Mouse (Mus musculus): ENCODE results near the gene Nell1. TPM values are rescaled to one million over a fixed set of nuclear protein-coding genes. Genes with fewer than 3 reads are reported as not detected.

Nell1 gene
- total and polyA plus RNA-seq, 2 experiments: not detected

DNA sequence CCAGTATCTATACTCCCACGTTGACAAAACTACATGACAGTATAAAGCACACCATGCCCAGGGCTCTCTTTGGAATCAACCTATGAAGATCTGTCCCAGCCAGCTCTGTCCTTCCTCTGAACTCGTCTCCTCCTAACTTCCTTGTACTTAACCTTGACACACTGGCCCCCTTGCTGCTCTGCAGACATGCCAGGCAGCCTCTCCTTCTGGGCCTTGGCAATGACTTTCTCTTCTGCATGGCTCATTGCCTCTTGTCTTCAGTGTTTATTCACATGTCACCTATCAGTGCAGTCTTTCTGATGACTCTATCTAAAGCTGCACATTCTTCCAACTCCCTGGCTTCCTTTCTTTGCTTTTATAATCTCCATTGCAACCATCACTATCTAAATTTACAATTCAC is 376.9 kb downstream of the Nell1 start:
- no peak overlapping the region for H3K9ac ChIP-seq (ENCODE audit: low read depth, low read length)
- no peaks in the 10 kb centered on the region for H3K36me3 ChIP-seq (ENCODE audit: control insufficient read depth, insufficient read depth, low read length)
- no peaks in the 10 kb centered on the region for H3K4me1 ChIP-seq (ENCODE audit: control insufficient read depth, insufficient read depth, low read length)
- WGBS: 44% methylated on average over 2 of the region's 2 CpGs
- no peaks in the 10 kb centered on the region for H3K27me3 ChIP-seq (ENCODE audit: control insufficient read depth, insufficient read depth, low read length)
- no peaks in the 10 kb centered on the region for H3K79me2 ChIP-seq (ENCODE audit: control insufficient read depth, insufficient read depth, low read length)
- no peak overlapping the region for H3K27ac ChIP-seq (replicated peaks; ENCODE audit: insufficient read depth, low read depth, low read length)
- no peak for TF ChIP-seq CTCF (IDR thresholded peaks at IDR 0.05; ENCODE audit: low read depth, low read length)
- no peak for TF ChIP-seq POLR2A (IDR thresholded peaks at IDR 0.05; ENCODE audit: extremely low read depth, insufficient read depth, low read length)
- no peak for DNase-seq (ENCODE audit: extremely low read depth, low read depth, low spot score)
- no peak overlapping the region for H3K4me3 ChIP-seq (ENCODE audit: insufficient read depth, low read depth, low read length)

DNA sequence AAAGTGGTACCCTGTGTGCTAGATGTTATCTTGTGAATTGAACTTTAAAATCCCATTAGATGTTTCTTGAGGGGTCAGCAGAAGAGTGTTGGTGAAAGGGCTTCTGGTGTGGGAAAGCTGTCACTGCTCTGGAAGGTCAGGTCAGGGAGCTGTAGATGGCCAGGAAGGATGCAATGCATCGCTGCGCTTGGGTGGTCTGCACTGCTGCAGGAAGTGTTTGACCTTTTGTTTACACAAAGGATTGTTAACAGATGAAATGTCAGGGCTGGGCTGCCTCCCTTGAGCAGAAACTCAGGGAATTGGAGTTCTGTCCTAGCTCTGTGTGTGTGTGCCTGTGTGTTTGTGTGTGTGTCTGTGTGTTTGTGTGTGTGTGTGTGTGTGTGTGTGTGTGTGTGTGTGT is 382.5 kb downstream of the Nell1 start:
- no peaks in the 10 kb centered on the region for H3K36me3 ChIP-seq (ENCODE audit: control insufficient read depth, insufficient read depth, low read length)
- no peak overlapping the region for H3K4me3 ChIP-seq (ENCODE audit: insufficient read depth, low read depth, low read length)
- no peaks in the 10 kb centered on the region for H3K4me1 ChIP-seq (ENCODE audit: control insufficient read depth, insufficient read depth, low read length)
- no peaks in the 10 kb centered on the region for H3K27me3 ChIP-seq (ENCODE audit: control insufficient read depth, insufficient read depth, low read length)
- DNase-seq (ENCODE audit: extremely low read depth, low read depth, low spot score): no peak
- WGBS: 3% methylated on average over 2 of the region's 2 CpGs
- no peak overlapping the region for H3K9ac ChIP-seq (ENCODE audit: low read depth, low read length)
- TF ChIP-seq POLR2A (IDR thresholded peaks at IDR 0.05; ENCODE audit: extremely low read depth, insufficient read depth, low read length) (no peak), CTCF (IDR thresholded peaks at IDR 0.05; ENCODE audit: low read depth, low read length) (no peak)
- H3K27ac ChIP-seq (replicated peaks; ENCODE audit: insufficient read depth, low read depth, low read length): no peak overlapping the region
- no peaks in the 10 kb centered on the region for H3K79me2 ChIP-seq (ENCODE audit: control insufficient read depth, insufficient read depth, low read length)

DNA sequence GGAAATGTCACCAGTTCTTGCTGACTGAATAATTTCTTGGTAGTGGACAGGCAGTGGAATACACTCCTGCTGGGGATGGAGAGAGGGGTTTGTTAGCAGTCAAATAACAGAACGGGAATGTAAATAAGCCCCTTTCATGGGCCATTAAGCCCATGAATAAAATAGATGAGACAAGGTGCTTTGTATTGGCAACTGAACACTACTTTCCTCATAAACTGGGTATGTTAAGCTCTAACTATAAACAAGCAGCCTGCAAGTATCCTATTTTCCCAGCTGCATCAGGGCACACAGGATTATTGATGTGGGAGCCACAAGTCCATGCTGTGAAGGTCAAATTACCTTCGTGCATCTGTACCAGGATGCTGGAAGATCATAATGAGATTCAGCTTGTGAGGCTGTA is 387.4 kb downstream of the Nell1 start:
- 53% methylated on average over 2 of the region's 2 CpGs for WGBS

DNA sequence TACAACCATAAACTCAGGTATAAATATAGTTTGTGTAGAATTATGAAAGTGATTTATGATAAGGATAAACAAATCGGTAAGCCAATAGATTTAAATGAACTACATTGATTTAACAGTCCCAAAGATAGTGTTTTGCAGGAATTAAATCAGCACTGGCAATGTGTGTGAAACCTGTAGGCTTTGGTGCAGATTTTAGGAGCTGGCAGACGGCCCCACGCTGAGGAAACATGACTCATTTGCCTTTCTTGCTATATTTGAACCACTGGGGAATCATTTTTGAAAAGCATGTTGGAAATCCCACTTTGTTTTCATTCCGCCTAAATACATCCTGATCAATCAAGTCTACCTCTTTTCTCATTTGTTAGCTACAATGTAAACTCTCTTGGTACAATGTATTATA is 400.2 kb downstream of the Nell1 start:
- WGBS: 75% methylated on average over 4 of the region's 4 CpGs
- DNase-seq (ENCODE audit: extremely low read depth, low read depth, low spot score): no peak
- H3K27me3 ChIP-seq (ENCODE audit: control insufficient read depth, insufficient read depth, low read length): no peaks in the 10 kb centered on the region
- no peak overlapping the region for H3K4me3 ChIP-seq (ENCODE audit: insufficient read depth, low read depth, low read length)
- no peaks in the 10 kb centered on the region for H3K4me1 ChIP-seq (ENCODE audit: control insufficient read depth, insufficient read depth, low read length)
- H3K27ac ChIP-seq (replicated peaks; ENCODE audit: insufficient read depth, low read depth, low read length): no peak overlapping the region
- H3K9ac ChIP-seq (ENCODE audit: low read depth, low read length): no peak overlapping the region
- TF ChIP-seq POLR2A (IDR thresholded peaks at IDR 0.05; ENCODE audit: extremely low read depth, insufficient read depth, low read length) (no peak), CTCF (IDR thresholded peaks at IDR 0.05; ENCODE audit: low read depth, low read length) (no peak)
- no peaks in the 10 kb centered on the region for H3K36me3 ChIP-seq (ENCODE audit: control insufficient read depth, insufficient read depth, low read length)
- no peaks in the 10 kb centered on the region for H3K79me2 ChIP-seq (ENCODE audit: control insufficient read depth, insufficient read depth, low read length)

More for the DNA sequence above, 387.4 kb downstream of the Nell1 start:
- no peaks in the 10 kb centered on the region for H3K36me3 ChIP-seq (ENCODE audit: control insufficient read depth, insufficient read depth, low read length)
- DNase-seq (ENCODE audit: extremely low read depth, low read depth, low spot score): no peak
- no peaks in the 10 kb centered on the region for H3K79me2 ChIP-seq (ENCODE audit: control insufficient read depth, insufficient read depth, low read length)
- H3K27me3 ChIP-seq (ENCODE audit: control insufficient read depth, insufficient read depth, low read length): no peaks in the 10 kb centered on the region
- H3K9ac ChIP-seq (ENCODE audit: low read depth, low read length): no peak overlapping the region
- H3K27ac ChIP-seq (replicated peaks; ENCODE audit: insufficient read depth, low read depth, low read length): no peak overlapping the region
- H3K4me3 ChIP-seq (ENCODE audit: insufficient read depth, low read depth, low read length): no peak overlapping the region
- TF ChIP-seq CTCF (IDR thresholded peaks at IDR 0.05; ENCODE audit: low read depth, low read length) (no peak), POLR2A (IDR thresholded peaks at IDR 0.05; ENCODE audit: extremely low read depth, insufficient read depth, low read length) (no peak)
- H3K4me1 ChIP-seq (ENCODE audit: control insufficient read depth, insufficient read depth, low read length): no peaks in the 10 kb centered on the region

DNA sequence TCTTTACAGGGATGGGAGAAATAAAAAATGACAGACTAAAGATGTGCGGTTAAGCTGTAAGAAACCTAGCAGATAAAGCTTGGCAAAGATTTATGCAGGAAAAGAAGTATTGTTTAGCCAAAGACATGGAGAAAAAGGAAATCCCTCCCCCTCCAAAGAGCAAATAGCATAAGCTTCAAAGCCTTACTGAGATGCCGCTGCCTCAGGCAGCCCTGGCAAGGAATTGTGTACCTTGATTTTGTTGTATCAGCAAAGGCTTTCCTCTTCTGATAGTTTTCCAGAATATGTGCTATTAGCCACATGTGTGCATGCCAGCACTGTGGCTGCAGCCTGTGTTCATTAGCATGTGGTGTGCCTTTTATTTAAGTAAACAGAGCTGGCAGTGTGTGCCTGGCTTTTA is 435.8 kb downstream of the Nell1 start:
- Histone ChIP-seq H3K36me3 (ENCODE audit: control insufficient read depth, insufficient read depth, low read length) (no peaks in the 10 kb centered on the region), H3K9ac (ENCODE audit: low read depth, low read length) (no peak overlapping the region), H3K27me3 (ENCODE audit: control insufficient read depth, insufficient read depth, low read length) (no peaks in the 10 kb centered on the region), H3K4me3 (ENCODE audit: insufficient read depth, low read depth, low read length) (no peak overlapping the region), H3K27ac (replicated peaks; ENCODE audit: insufficient read depth, low read depth, low read length) (no peak overlapping the region), H3K79me2 (ENCODE audit: control insufficient read depth, insufficient read depth, low read length) (no peaks in the 10 kb centered on the region), H3K4me1 (ENCODE audit: control insufficient read depth, insufficient read depth, low read length) (no peaks in the 10 kb centered on the region)
- WGBS: 65% methylated on average over 2 of the region's 2 CpGs
- TF ChIP-seq POLR2A (IDR thresholded peaks at IDR 0.05; ENCODE audit: extremely low read depth, insufficient read depth, low read length): no peak
- TF ChIP-seq CTCF (IDR thresholded peaks at IDR 0.05; ENCODE audit: low read depth, low read length): no peak
- no peak for DNase-seq (ENCODE audit: extremely low read depth, low read depth, low spot score)

DNA sequence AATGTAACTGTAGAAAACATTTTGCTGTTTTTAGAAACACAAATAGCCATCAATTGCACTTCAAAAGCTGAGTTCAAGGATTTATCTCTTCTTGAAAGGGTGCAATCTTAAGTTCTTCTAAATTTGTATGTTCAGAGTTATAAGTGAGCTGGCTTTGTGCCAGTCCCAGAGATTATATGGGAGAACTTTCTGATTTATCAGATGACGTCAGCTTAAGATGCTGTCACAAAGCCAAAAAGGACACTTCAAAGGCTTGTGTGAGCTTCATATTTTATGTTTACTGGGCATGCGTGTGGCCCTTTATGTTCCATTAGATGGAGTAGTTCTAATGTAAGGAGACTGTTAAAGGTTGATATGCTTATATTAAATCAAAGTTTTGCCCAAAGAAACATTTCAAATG is 445.3 kb downstream of the Nell1 start:
- H3K27ac ChIP-seq (replicated peaks; ENCODE audit: insufficient read depth, low read depth, low read length): no peak overlapping the region
- TF ChIP-seq CTCF (IDR thresholded peaks at IDR 0.05; ENCODE audit: low read depth, low read length): no peak
- TF ChIP-seq POLR2A (IDR thresholded peaks at IDR 0.05; ENCODE audit: extremely low read depth, insufficient read depth, low read length): no peak
- H3K79me2 ChIP-seq (ENCODE audit: control insufficient read depth, insufficient read depth, low read length): no peaks in the 10 kb centered on the region
- no peak overlapping the region for H3K4me3 ChIP-seq (ENCODE audit: insufficient read depth, low read depth, low read length)
- H3K4me1 ChIP-seq (ENCODE audit: control insufficient read depth, insufficient read depth, low read length): no peaks in the 10 kb centered on the region
- no peaks in the 10 kb centered on the region for H3K27me3 ChIP-seq (ENCODE audit: control insufficient read depth, insufficient read depth, low read length)
- no peak for DNase-seq (ENCODE audit: extremely low read depth, low read depth, low spot score)
- 76% methylated on average over 2 of the region's 2 CpGs for WGBS
- no peak overlapping the region for H3K9ac ChIP-seq (ENCODE audit: low read depth, low read length)
- H3K36me3 ChIP-seq (ENCODE audit: control insufficient read depth, insufficient read depth, low read length): no peaks in the 10 kb centered on the region

Measured in liver, adult 2 months (tissue).